Mouse (Mus musculus): ENCODE results near the gene Slit3. TPM values are rescaled to one million over a fixed set of nuclear protein-coding genes. Genes with fewer than 3 reads are reported as not detected.

Gene Slit3
- total and polyA plus RNA-seq, 3 experiments, result not detected

DNA sequence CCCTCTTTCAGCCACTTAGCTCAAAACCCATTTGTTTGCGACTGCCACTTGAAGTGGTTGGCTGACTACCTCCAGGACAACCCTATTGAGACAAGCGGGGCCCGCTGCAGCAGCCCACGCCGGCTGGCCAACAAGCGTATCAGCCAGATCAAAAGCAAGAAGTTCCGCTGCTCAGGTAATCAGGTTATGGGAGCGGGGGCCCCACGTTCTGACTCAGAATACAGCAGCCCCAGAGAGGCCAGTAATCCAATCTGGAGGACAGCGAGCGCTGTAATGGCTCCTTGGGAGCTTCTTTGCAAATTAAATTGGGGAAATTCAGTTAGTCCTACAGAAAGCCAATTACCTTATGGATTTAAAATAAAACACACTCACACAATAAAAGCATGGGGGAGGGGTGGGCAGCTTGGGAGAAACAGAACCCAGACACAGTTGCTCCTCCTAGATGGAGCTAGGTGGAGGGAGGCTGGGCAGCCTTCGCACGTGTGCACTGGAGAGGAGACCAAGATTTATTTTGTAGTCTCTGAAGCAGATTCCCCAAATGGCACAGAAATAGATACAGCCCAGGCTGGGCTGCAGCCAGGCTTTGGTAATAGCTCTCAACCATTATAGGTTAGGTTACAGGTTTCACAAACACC is 491.4 kb downstream of the Slit3 start:
- no peaks in the 10 kb centered on the region for H3K4me1 ChIP-seq (ENCODE audit: control insufficient read depth in 1 of 2, insufficient read depth in 2 of 2, low read length in 2 of 2)
- no peak overlapping the region for H3K9ac ChIP-seq (ENCODE audit: control insufficient read depth, low read depth, low read length, poor library complexity, severe bottlenecking)
- H3K27me3 ChIP-seq (ENCODE audit: control insufficient read depth in 1 of 2, insufficient read depth in 2 of 2, low read length in 2 of 2), result no peaks in the 10 kb centered on the region
- DNase-seq (ENCODE audit: low read depth, low spot score), result no peak
- H3K9me3 ChIP-seq (replicated peaks; ENCODE audit: insufficient read depth, low read length), result no peaks in the 10 kb centered on the region
- H3K4me3 ChIP-seq (ENCODE audit: control insufficient read depth in 1 of 2, insufficient read depth in 1 of 2, low read depth in 2 of 2, low read length in 2 of 2), result no peak overlapping the region
- no peak for TF ChIP-seq TBP (IDR thresholded peaks at IDR 0.05; ENCODE audit: low read depth, low read length)
- no peak for TF ChIP-seq TAL1 (IDR thresholded peaks at IDR 0.05; ENCODE audit: low read length)
- no peak for TF ChIP-seq USF1 (IDR thresholded peaks at IDR 0.05; ENCODE audit: low read depth, low read length)
- TF ChIP-seq MXI1 (IDR thresholded peaks at IDR 0.05; ENCODE audit: low read depth, low read length), result no peak
- no peak for TF ChIP-seq MAFK (IDR thresholded peaks at IDR 0.05; ENCODE audit: borderline replicate concordance, low read depth, low read length)
- no peak for TF ChIP-seq MYC (IDR thresholded peaks at IDR 0.05; ENCODE audit: low read depth, low read length)
- no peak for TF ChIP-seq HCFC1 (IDR thresholded peaks at IDR 0.05; ENCODE audit: low read depth, low read length)
- no peak for TF ChIP-seq BHLHE40 (IDR thresholded peaks at IDR 0.05; ENCODE audit: borderline replicate concordance, low read depth, low read length)
- TF ChIP-seq CHD1 (IDR thresholded peaks at IDR 0.05; ENCODE audit: low read depth, low read length), result no peak
- TF ChIP-seq ETS1 (IDR thresholded peaks at IDR 0.05; ENCODE audit: low read depth, low read length), result no peak
- TF ChIP-seq ZKSCAN1 (IDR thresholded peaks at IDR 0.05; ENCODE audit: low read depth, low read length), result no peak
- no peak for TF ChIP-seq CTCF (IDR thresholded peaks at IDR 0.05 in 2 of 3, conservative IDR thresholded peaks at IDR 0.05 in 1 of 3; ENCODE audit: control insufficient read depth in 1 of 3, insufficient read depth in 1 of 3, low read depth in 2 of 3, low read length in 3 of 3, poor library complexity in 1 of 3, severe bottlenecking in 1 of 3)
- H3K27ac ChIP-seq (ENCODE audit: control insufficient read depth, low read depth, low read length), result no peak overlapping the region
- no peaks in the 10 kb centered on the region for H3K36me3 ChIP-seq (ENCODE audit: control insufficient read depth in 1 of 2, insufficient read depth in 2 of 2, low read length in 2 of 2)
- H3K79me2 ChIP-seq (ENCODE audit: control insufficient read depth, insufficient read depth, low read length, poor library complexity), result no peaks in the 10 kb centered on the region

DNA sequence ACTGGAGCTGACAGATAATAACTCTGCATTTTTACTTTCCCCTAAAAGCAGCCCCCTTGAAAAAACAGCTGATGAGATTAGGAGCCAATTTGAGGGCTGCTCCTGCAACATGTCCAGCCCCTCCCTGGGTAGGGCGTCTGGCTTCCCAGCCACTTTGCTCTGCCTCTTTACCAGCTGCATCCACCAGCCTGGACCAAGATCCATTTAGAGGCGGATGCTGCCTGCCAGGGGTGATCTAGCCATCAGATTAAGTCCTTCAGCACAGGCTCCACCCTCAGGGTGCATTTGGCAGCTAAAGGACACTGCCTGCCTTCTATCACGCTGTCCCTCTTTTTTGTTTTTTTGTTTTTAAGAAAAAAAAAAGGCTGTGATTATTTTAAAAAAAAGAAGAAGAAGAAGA is 493.5 kb downstream of the Slit3 start:
- no peak for DNase-seq (ENCODE audit: low read depth, low spot score)
- Histone ChIP-seq H3K4me1 (ENCODE audit: control insufficient read depth in 1 of 2, insufficient read depth in 2 of 2, low read length in 2 of 2) (no peaks in the 10 kb centered on the region), H3K27ac (ENCODE audit: control insufficient read depth, low read depth, low read length) (no peak overlapping the region), H3K9me3 (replicated peaks; ENCODE audit: insufficient read depth, low read length) (no peaks in the 10 kb centered on the region), H3K79me2 (ENCODE audit: control insufficient read depth, insufficient read depth, low read length, poor library complexity) (no peaks in the 10 kb centered on the region), H3K36me3 (ENCODE audit: control insufficient read depth in 1 of 2, insufficient read depth in 2 of 2, low read length in 2 of 2) (no peaks in the 10 kb centered on the region), H3K9ac (ENCODE audit: control insufficient read depth, low read depth, low read length, poor library complexity, severe bottlenecking) (no peak overlapping the region), H3K27me3 (ENCODE audit: control insufficient read depth in 1 of 2, insufficient read depth in 2 of 2, low read length in 2 of 2) (no peaks in the 10 kb centered on the region), H3K4me3 (ENCODE audit: control insufficient read depth in 1 of 2, insufficient read depth in 1 of 2, low read depth in 2 of 2, low read length in 2 of 2) (no peak overlapping the region)
- no peak for TF ChIP-seq MYB (IDR thresholded peaks at IDR 0.05; ENCODE audit: low read depth, low read length)
- TF ChIP-seq CHD2 (IDR thresholded peaks at IDR 0.05; ENCODE audit: low read length), result no peak
- no peak for TF ChIP-seq KAT2A (conservative IDR thresholded peaks at IDR 0.05; ENCODE audit: low read depth, low read length)
- TF ChIP-seq MEF2A (IDR thresholded peaks at IDR 0.05; ENCODE audit: extremely low read depth, insufficient replicate concordance, low read depth, low read length, poor library complexity, severe bottlenecking), result no peak
- no peak for TF ChIP-seq USF1 (IDR thresholded peaks at IDR 0.05; ENCODE audit: low read depth, low read length)
- TF ChIP-seq MAZ (IDR thresholded peaks at IDR 0.05; ENCODE audit: low read depth, low read length), result no peak
- no peak for TF ChIP-seq TAL1 (IDR thresholded peaks at IDR 0.05; ENCODE audit: low read length)
- no peak for TF ChIP-seq NRF1 (IDR thresholded peaks at IDR 0.05; ENCODE audit: insufficient read depth, low read depth, low read length, poor library complexity, severe bottlenecking)

All from MEL (cell line).